ENCODE assay signal across 11 mouse cellular contexts in genomic region chr17:25538945-25539875, GRCm38 (mm10). TPM values are rescaled to one million over a fixed set of nuclear protein-coding genes. Genes with fewer than 3 reads are reported as not detected.
A peak's percentile ranks its signal among the peaks of the same experiment; 100 is the strongest.
DNase-seq lines count a peak whose midpoint lies in the region; ATAC-seq and TF ChIP-seq lines count a peak whose summit lies in the region.
"Had no signal": no experiment of that assay in that cellular context is flagged by ENCODE, and none has a peak within 500 bp of the region (broad histone marks: within the 10 kb centered on the region; RNA-seq: fewer than 3 reads in every experiment).

No protein-coding gene starts in this region.

- no peaks in the 10 kb centered on the region for H3K9me3 ChIP-seq in heart, embryonic 12.5 days (replicated peaks)
- no peaks in the 10 kb centered on the region for H3K9me3 ChIP-seq in midbrain, embryonic 15.5 days

- 0 out of 2 replicates have a peak, but pooled peaks cover 3% of the 10 kb centered on the region for H3K27me3 ChIP-seq in heart, embryonic 12.5 days (replicated peaks)
- H3K27me3 ChIP-seq in midbrain, embryonic 15.5 days (replicated peaks) = no peaks in the 10 kb centered on the region

- H3K4me2 ChIP-seq in heart, embryonic 12.5 days = peak overlapping the region; percentile 63
- peak overlapping the region; percentile 40 for H3K4me2 ChIP-seq in midbrain, embryonic 15.5 days

- ATAC-seq in heart, embryonic 12.5 days (ENCODE audit: insufficient number of reproducible peaks, low FRiP score) = peak; percentile 44; the same call in 1 of the 2 replicates
- ATAC-seq in midbrain, embryonic 15.5 days (replicated peaks) = peak; percentile 60

- TF ChIP-seq CTCF in layer of hippocampus, adult 2 months (conservative IDR thresholded peaks at IDR 0.05) = no peak

- peaks cover 27% of the 10 kb centered on the region for H3K4me1 ChIP-seq in heart, embryonic 12.5 days (replicated peaks)
- peaks cover 13% of the 10 kb centered on the region for H3K4me1 ChIP-seq in midbrain, embryonic 15.5 days

- H3K36me3 ChIP-seq in heart, embryonic 12.5 days = no peaks in the 10 kb centered on the region
- no peaks in the 10 kb centered on the region for H3K36me3 ChIP-seq in midbrain, embryonic 15.5 days (replicated peaks)

- WGBS in heart, embryonic 12.5 days = 24% methylated on average over 27 of the region's 27 CpGs
- WGBS in midbrain, embryonic 15.5 days = 4% methylated on average over 27 of the region's 27 CpGs

- peak in 1 of 2 experiments; percentile 28 for DNase-seq in layer of hippocampus, adult 2 months (ENCODE audit: low spot score in 2 of 2)
- DNase-seq in layer of hippocampus, postnatal 14 days (ENCODE audit: low spot score in 2 of 2) = no peak
- peak; percentile 64 for DNase-seq in brain, adult 2 months (ENCODE audit: low read depth, low spot score)
- peak; percentile 18 to 58 for DNase-seq in kidney, postnatal 25 days
- DNase-seq in thymus, postnatal 10 days (ENCODE audit: low spot score in 2 of 2) = no peak
- no peak for DNase-seq in spleen, postnatal 4 days (ENCODE audit: low spot score in 2 of 2)

- peak overlapping the region; percentile 53 for H3K9ac ChIP-seq in heart, embryonic 12.5 days
- peak overlapping the region; percentile 2; the same call in 1 of the 2 replicates for H3K9ac ChIP-seq in midbrain, embryonic 15.5 days

- H3K4me3 ChIP-seq in layer of hippocampus, adult 2 months = peak overlapping the region; percentile 14; the same call in 1 of the 2 replicates
- H3K4me3 ChIP-seq in heart, embryonic 12.5 days = 0 out of 2 replicates have a peak overlapping the region, but pooled peaks have one; percentile 11
- no peak overlapping the region for H3K4me3 ChIP-seq in midbrain, embryonic 15.5 days
- H3K4me3 ChIP-seq: erythroblast, embryonic 14.5 days had no signal

- peak overlapping the region; percentile 85 for H3K27ac ChIP-seq in layer of hippocampus, adult 2 months
- H3K27ac ChIP-seq in heart, embryonic 12.5 days (ENCODE audit: poor library complexity, severe bottlenecking) = peak overlapping the region; percentile 72
- peak overlapping the region; percentile 65 for H3K27ac ChIP-seq in midbrain, embryonic 15.5 days
- H3K27ac ChIP-seq: macrophage had no signal

RNA-seq across cellular contexts. Expression of gene Sox8, which starts 31.3 kb away (rescaled TPM):
- 10 to 100 TPM; 47.7 to 55.7 TPM for total RNA-seq in layer of hippocampus, adult 2 months (2021)
- total RNA-seq in layer of hippocampus, postnatal 14 days (2021) = 10 to 100 TPM; 78.2 to 81.1 TPM
- polyA plus RNA-seq in heart, embryonic 12.5 days (2016; fragmentation: Nextera tagmentation; extraction: Ambion mirVana) = 1.6 and 1.9 TPM in 2 replicates
- 10.7 and 15.2 TPM in 2 replicates for polyA plus RNA-seq in midbrain, embryonic 15.5 days (2015; fragmentation: Nextera tagmentation; extraction: Ambion mirVana)
- total RNA-seq: MEL had no signal
- polyA plus RNA-seq: erythroblast, embryonic 14.5 days; macrophage had no signal

RNA-seq across cellular contexts. Expression of gene Lmf1, which starts 39.7 kb away (rescaled TPM):
- 10 to 100 TPM; 25.5 to 31.2 TPM for total RNA-seq in layer of hippocampus, adult 2 months (2021)
- 10 to 100 TPM; 26.2 to 27.2 TPM for total RNA-seq in layer of hippocampus, postnatal 14 days (2021)
- polyA plus RNA-seq in heart, embryonic 12.5 days (2016; fragmentation: Nextera tagmentation; extraction: Ambion mirVana) = 34.6 and 35.3 TPM in 2 replicates
- 23.2 and 24.9 TPM in 2 replicates for polyA plus RNA-seq in midbrain, embryonic 15.5 days (2015; fragmentation: Nextera tagmentation; extraction: Ambion mirVana)

RNA-seq across cellular contexts. Expression of gene Sstr5, which starts 42.1 kb away (rescaled TPM):
- total RNA-seq in layer of hippocampus, adult 2 months (2021) = under 1 TPM in 1 of 2 experiments, not detected in 1; 0.15 TPM
- under 1 TPM; 0.14 to 0.16 TPM for total RNA-seq in layer of hippocampus, postnatal 14 days (2021)
- 0.63 and 0.67 TPM in 2 replicates for polyA plus RNA-seq in heart, embryonic 12.5 days (2016; fragmentation: Nextera tagmentation; extraction: Ambion mirVana)
- polyA plus RNA-seq in midbrain, embryonic 15.5 days (2015; fragmentation: Nextera tagmentation; extraction: Ambion mirVana) = 0.32 and 0.98 TPM in 2 replicates
- total RNA-seq: MEL had no signal
- polyA plus RNA-seq: erythroblast, embryonic 14.5 days; macrophage had no signal

Comparison
In these comparisons a context has a peak if more than half of its experiments do, and no peak if none do; other contexts are left out.
1. DNase-seq: peak in brain, adult 2 months (single experiment) and kidney, postnatal 25 days (2 of 2); none in layer of hippocampus, postnatal 14 days (0 of 2), thymus, postnatal 10 days (0 of 2) and spleen, postnatal 4 days (0 of 2).
2. Peak in every context shown above with its lines, with median percentiles within 50 percentile points of each other: H3K27ac ChIP-seq.